Mouse (Mus musculus) mesoderm, embryonic 11.5 days (tissue): ENCODE results near the gene Cep135.
A peak's percentile ranks its signal among the peaks of the same experiment; 100 is the strongest.

Source experiments
- DNase-seq: peaks from one replicate; pipeline ENCODE4 v3.0.0-alpha.2; 2012; ENCODE audit warnings: low read depth, low spot score

Gene Cep135

GRCm38 (mm10) chr5:76645091-76645868, 56.8 kb downstream of the Cep135 start:
- DNase-seq = no peak

GRCm38 (mm10) chr5:76649897-76650296, 61.4 kb downstream of the Cep135 start:
- DNase-seq = no peak

- no peak for DNase-seq
Measured at GRCm38 (mm10) chr5:76651151-76651725, 62.7 kb downstream of the Cep135 start.

DNA sequence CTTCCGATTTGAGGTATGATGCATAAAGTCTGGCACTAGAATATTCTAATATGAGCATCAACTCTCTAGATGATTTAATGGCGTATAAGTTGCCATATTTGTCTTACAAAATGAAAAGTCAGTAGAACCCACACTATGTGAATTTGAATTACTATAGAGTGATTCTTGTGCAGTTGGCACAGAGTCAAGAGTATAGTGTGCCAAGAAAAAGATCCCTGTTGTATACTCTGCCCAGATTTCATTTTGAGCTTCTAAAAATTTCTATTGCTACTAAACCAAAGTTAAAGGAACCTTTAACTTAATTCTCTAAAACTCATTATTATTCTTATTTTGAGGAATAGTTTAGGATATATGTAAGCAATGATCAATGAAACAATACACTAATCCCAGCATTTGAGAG, 67.7 kb downstream of the Cep135 start, which contains the start of gene C530008M17Rik:
TSS of gene C530008M17Rik (plus strand) at position 301 of the 400 bp plus-strand sequence.
- DNase-seq = no peak

GRCm38 (mm10) chr5:76657245-76658083, 69.0 kb downstream of the Cep135 start:
- peak; percentile 76 for DNase-seq

- DNase-seq = peak; percentile 66
Measured at GRCm38 (mm10) chr5:76658084-76658934, 69.8 kb downstream of the Cep135 start.

DNA sequence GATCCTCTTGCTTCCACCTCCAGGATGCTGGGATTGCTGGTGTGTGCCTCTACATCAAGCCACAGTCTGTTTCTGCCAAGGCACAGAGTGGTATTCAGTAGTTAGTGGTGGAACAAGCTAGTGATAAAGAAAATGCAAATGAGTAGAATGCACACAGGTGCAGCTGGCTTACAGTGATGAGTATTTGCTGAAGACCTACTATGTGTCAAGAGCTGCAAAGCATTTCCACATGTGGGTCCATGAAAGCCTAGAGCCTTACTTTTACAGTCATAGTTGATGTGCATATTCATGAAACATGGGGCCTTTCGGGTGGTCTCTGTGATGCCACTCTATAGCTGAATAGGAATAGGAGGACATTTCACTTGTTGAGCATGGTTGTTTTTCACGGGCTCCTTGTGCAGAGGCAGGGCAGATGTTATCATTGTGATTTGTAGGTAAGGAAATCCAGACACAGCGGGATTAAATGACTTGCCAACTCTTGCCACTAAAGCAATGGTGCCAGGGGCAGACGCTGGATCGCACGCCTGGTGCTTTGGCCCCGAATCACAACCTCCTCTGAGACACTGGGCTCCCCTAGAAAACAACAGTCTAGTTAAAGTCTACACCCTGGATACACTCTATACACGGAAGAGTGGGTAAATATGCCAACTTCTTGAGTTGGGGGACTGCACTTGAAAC, 71.6 kb downstream of the Cep135 start:
- no peak for DNase-seq

DNA sequence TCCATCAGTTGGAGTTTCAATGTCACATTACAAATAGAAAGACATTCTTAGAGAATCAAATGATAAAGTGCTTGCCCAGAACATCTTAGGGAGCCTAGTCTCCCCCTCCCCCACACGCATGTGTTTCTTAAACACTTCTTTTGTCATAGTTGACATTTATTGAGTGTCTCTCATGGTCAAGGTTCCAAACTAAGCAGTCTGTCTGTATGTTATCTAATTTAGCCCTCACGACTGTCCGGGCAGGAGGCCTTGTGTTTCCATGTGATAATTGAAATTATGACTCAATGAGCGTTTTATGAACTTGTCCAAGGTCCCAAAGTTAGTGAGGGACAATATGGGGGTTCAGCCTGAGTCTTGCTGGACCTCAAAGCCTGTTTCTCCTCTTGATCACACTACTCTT, 72.8 kb downstream of the Cep135 start:
- no peak for DNase-seq

DNA sequence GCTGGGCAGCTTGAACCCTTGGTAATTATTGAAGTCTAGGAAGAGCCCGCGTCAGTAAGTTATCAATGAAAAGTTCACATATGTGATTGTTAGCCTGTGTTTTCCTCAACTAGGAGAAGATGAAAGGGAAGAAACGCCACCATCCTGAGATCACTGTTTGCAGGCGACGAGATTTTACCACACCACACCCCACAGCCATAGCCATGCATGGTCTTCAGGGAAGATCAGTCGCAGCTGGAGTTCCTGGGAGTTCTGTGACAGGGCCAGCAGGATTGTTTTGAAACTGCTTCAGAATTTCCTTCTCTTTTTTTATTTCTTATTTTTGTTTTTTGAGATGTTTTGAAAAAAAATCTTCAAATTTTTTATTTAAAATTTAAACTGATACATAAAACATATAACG, 76.4 kb downstream of the Cep135 start:
- DNase-seq = no peak

GRCm38 (mm10) chr5:76665421-76665820, 76.9 kb downstream of the Cep135 start:
- peak; percentile 91 for DNase-seq

DNA sequence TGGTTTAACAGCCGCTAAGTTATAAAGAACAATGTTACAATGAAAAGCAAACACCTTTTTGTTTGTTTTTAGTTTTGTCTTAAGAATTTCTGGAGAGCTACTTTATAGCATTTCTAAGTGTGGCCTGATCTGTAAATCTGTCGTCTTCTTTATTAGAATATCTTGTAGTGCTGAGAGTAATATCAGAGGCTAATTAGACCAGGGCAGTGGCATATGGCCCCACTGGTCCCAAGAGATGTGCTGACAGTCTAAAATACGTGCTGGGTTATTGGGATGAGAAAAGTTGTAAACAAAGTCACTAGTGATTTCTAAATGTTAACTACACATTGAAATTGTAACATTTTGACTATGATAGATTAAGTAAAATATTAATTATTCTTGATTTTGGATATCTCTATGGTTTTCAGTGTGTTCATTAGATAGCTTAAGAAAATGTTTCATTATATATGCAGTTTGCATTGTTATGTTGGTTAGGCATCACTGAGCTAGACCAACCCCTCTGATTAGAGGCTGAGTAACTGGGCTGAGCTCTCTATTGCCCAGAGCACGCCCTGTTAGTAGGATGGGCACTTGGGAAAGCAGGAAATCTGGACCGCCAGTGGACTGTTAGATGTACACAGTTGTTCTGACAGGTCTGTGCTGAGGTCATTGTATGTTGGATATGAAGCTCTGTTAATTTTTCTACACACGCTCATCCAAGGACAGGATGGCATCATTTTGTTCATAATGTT, 77.7 kb downstream of the Cep135 start:
- no peak for DNase-seq

DNA sequence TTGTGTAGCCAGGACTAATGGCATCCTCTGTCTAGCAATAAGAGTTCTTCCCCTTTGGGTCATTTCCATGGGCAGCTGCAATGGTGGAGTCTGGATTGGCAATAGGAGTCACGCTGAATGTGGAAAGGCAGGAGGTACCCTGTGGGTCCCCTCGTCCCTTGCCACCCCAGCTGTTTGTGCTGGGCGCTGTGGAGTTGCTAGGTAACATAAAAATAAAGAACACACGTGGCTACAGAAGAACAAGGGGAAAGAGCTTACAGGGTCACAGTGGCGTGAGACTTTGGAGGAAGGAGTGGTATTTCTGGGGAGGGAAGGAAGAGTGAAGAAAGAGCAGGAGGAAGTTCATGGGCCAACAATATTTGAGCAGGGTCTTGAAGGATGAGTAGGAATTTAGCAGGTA, 79.6 kb downstream of the Cep135 start:
- no peak for DNase-seq

- DNase-seq = no peak
Measured at GRCm38 (mm10) chr5:76668547-76668946, 80.0 kb downstream of the Cep135 start.

DNA sequence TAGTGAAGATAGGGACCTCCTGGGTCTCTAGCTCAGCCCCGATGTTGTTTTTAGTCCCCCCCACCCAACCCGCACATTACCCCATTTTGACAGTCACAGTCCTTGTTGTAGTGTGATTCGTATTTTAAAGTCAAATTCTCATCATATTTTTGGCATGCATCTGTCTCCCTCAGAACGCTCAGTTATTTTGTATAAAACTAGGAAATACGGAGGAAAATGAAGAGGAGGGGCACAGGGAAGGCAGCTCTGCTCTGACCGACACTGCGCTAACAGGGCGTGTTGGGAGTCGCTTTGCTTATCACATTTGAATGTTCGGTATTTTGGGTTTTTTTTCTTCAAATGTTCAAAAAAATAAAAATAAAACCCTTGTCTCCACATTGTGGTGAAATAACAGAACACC, 81.7 kb downstream of the Cep135 start:
- DNase-seq = no peak

GRCm38 (mm10) chr5:76674022-76674653, 85.6 kb downstream of the Cep135 start:
- no peak for DNase-seq

GRCm38 (mm10) chr5:76675369-76675768, 86.9 kb downstream of the Cep135 start:
- DNase-seq = no peak

DNA sequence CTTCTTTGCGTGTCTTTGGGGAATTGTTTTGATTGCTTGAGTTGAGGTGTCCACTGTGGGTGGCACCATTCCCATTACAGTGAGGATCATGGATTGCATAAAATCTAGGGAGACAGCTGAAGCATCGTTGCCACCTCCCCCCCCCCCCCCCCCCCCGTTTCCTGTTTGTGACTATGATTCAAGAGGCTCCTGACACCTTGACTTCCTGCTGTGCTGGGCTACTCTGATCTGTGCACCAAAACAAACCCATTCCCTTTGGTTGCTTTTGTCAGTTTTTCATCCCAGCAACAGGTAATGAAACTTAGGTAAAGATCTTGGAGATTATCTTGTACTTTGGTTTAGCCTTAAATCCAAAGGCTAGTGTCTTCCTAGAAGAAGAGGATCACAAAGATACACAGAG, 92.5 kb downstream of the Cep135 start:
- no peak for DNase-seq

GRCm38 (mm10) chr5:76681895-76682656, 93.6 kb downstream of the Cep135 start:
- DNase-seq = no peak

GRCm38 (mm10) chr5:76683455-76683854, 95.0 kb downstream of the Cep135 start:
- no peak for DNase-seq
